Mouse (Mus musculus): ENCODE measurements around the gene Nck1. TPM values are rescaled to one million over a fixed set of nuclear protein-coding genes. Genes with fewer than 3 reads are reported as not detected.

Gene Nck1
- polyA plus RNA-seq, 1 experiment from 2014 or later: 46.5 TPM

- peak overlapping the region; percentile 51 for H3K4me3 ChIP-seq (ENCODE audit: low read depth, low read length)
- no peaks in the 10 kb centered on the region for H3K9me3 ChIP-seq (ENCODE audit: control insufficient read depth)
- H3K9ac ChIP-seq (ENCODE audit: low read depth, low read length): peak overlapping the region; percentile 12; the same call in 1 of the 2 replicates
- peak overlapping the region; percentile 72 for H3K4me2 ChIP-seq (replicated peaks; ENCODE audit: low read depth)
- no peak for ATAC-seq
- no peaks in the 10 kb centered on the region for H3K4me1 ChIP-seq (replicated peaks; ENCODE audit: control insufficient read depth, insufficient read depth, low read length)
- no peaks in the 10 kb centered on the region for H3K27me3 ChIP-seq (replicated peaks; ENCODE audit: control insufficient read depth, insufficient read depth, low read length)
- H3K27ac ChIP-seq (ENCODE audit: low read depth, low read length): no peak overlapping the region
- H3K36me3 ChIP-seq (ENCODE audit: control insufficient read depth, insufficient read depth): peaks cover 9% of the 10 kb centered on the region; the same call in 1 of the 2 replicates
- peak; percentile 92 for TF ChIP-seq CTCF (IDR thresholded peaks at IDR 0.05; ENCODE audit: low read depth)
- 5% methylated on average over 25 of the region's 25 CpGs for WGBS
Observed at GRCm38 (mm10) chr9:100453944-100454663, 91.8 kb downstream of the Nck1 start.

- no peaks in the 10 kb centered on the region for H3K27me3 ChIP-seq (replicated peaks; ENCODE audit: control insufficient read depth, insufficient read depth, low read length)
- WGBS: 24% methylated on average over 6 of the region's 6 CpGs
- peak; percentile 44; the same call in 1 of the 2 replicates for ATAC-seq
- no peak for TF ChIP-seq CTCF (IDR thresholded peaks at IDR 0.05; ENCODE audit: low read depth)
- H3K9ac ChIP-seq (ENCODE audit: low read depth, low read length): no peak overlapping the region
- H3K27ac ChIP-seq (ENCODE audit: low read depth, low read length): no peak overlapping the region
- H3K4me3 ChIP-seq (ENCODE audit: low read depth, low read length): no peak overlapping the region
- H3K9me3 ChIP-seq (ENCODE audit: control insufficient read depth): no peaks in the 10 kb centered on the region
- H3K4me1 ChIP-seq (replicated peaks; ENCODE audit: control insufficient read depth, insufficient read depth, low read length): no peaks in the 10 kb centered on the region
- H3K36me3 ChIP-seq (ENCODE audit: control insufficient read depth, insufficient read depth): no peaks in the 10 kb centered on the region
- no peak overlapping the region for H3K4me2 ChIP-seq (replicated peaks; ENCODE audit: low read depth)
Observed at GRCm38 (mm10) chr9:100452432-100452831, 93.5 kb downstream of the Nck1 start.

GRCm38 (mm10) chr9:100446059-100446686 lies 99.8 kb downstream of the Nck1 start:
- Histone ChIP-seq H3K27ac (ENCODE audit: low read depth, low read length) (no peak overlapping the region), H3K4me1 (replicated peaks; ENCODE audit: control insufficient read depth, insufficient read depth, low read length) (no peaks in the 10 kb centered on the region), H3K27me3 (replicated peaks; ENCODE audit: control insufficient read depth, insufficient read depth, low read length) (no peaks in the 10 kb centered on the region), H3K36me3 (ENCODE audit: control insufficient read depth, insufficient read depth) (no peaks in the 10 kb centered on the region), H3K9me3 (ENCODE audit: control insufficient read depth) (no peaks in the 10 kb centered on the region), H3K9ac (ENCODE audit: low read depth, low read length) (0 out of 2 replicates have a peak overlapping the region, but pooled peaks have one; percentile 4), H3K4me2 (replicated peaks; ENCODE audit: low read depth) (peak overlapping the region; percentile 74), H3K4me3 (ENCODE audit: low read depth, low read length) (peak overlapping the region; percentile 42)
- TF ChIP-seq CTCF (IDR thresholded peaks at IDR 0.05; ENCODE audit: low read depth): peak; percentile 82
- WGBS: 1% methylated on average over 32 of the region's 32 CpGs
- ATAC-seq: peak; percentile 70

Other genes with a start within 250 kb of the Nck1 start
- 1.2 and 1.8 TPM in 2 replicates for gene Il20rb, start 59.3 kb downstream of the Nck1 start, polyA plus RNA-seq (2015; fragmentation: Nextera tagmentation; extraction: Ambion mirVana)
- gene Slc35g2, start 25.0 kb upstream of the Nck1 start, polyA plus RNA-seq (2015; fragmentation: Nextera tagmentation; extraction: Ambion mirVana): 3.1 and 3.2 TPM in 2 replicates
- gene Stag1, start 51.7 kb upstream of the Nck1 start, polyA plus RNA-seq (2015; fragmentation: Nextera tagmentation; extraction: Ambion mirVana): 24.6 and 28.5 TPM in 2 replicates